Mouse (Mus musculus): Measurements from ENCODE around the gene Abhd6.
A peak's percentile ranks its signal among the peaks of the same experiment; 100 is the strongest.

Gene Abhd6

DNA sequence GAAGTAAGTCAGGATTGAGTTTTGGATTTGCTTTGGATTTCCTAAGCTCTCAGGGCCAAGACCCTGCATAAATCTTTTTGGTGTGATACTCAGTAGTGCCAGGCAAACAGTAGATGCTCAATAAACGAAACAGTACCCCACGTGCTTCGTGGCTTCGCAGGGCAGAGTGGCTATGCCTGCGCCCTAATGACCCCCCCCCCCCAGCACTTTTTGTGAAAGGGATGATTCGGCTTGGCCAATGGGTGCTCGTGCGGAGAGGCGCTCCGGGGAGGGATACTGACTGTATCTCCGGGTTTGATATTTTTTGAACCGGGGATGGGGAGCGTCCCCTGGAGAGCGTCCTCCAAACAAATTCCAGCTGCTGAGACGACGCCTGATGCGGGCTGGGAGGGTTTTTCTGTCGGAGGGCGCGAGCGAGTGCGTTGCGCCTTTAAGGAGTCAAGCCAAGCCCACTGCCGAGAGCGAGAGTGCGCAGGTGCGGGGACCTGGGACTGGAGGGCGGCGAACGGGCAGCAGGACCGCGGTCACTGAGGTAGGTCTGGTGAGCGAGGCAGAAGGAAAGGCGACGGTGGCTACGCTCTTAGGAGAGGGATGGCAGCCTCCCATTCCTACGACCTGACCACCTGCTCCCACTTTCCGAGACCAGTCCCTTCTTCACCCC lies at the start of gene Abhd6:
TSS of gene Abhd6 (plus strand) at position 471 of the 661 bp plus-strand sequence.
- no peak for DNase-seq (ENCODE audit: low spot score)

GRCm38 (mm10) chr14:7954071-7954471 lies 48.6 kb upstream of the Abhd6 start:
- no peak for DNase-seq (ENCODE audit: low spot score)

DNA sequence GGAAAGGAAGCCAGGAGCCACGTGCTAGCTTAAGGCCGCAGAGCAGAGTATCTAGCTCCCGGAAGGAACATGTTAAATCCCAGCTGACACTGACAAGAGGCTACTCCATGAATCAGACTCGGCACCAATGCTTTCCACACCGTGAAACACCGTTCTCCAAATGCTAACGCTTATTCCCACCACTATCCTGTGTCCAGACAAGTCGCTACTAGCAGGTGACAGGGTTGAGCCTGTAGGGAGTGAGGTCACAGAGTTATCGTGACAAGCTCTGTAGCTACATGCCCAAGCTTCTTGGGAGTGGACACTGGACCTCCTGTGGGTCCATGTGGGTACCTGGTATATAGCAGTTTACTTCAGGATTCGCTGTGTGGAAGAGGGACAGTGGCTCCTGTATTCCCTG lies 46.3 kb upstream of the Abhd6 start:
- DNase-seq (ENCODE audit: low spot score) = no peak

DNA sequence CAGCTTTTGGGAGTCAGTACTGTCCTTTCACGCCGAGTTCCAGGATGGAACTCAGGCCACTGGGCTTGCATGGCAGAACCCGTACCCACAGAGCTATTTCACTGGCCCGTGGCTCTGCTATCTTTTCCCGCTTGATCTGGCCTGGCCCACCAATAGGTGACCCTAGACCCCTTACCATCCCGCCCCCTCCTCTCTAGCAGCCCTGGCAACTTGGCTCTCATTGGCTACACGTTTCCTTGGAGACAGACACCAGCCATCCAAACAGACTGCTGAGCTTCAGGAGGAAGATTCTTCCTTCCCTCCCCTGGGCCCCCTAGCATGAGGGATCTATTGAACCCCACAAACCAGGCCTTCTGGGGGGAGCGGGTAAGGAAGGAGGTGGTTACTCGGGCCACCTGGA lies 45.7 kb upstream of the Abhd6 start, which contains the start of gene Gm45521:
TSS of gene Gm45521 (plus strand) at position 240 of the 400 bp plus-strand sequence.
- DNase-seq (ENCODE audit: low spot score) = no peak

DNA sequence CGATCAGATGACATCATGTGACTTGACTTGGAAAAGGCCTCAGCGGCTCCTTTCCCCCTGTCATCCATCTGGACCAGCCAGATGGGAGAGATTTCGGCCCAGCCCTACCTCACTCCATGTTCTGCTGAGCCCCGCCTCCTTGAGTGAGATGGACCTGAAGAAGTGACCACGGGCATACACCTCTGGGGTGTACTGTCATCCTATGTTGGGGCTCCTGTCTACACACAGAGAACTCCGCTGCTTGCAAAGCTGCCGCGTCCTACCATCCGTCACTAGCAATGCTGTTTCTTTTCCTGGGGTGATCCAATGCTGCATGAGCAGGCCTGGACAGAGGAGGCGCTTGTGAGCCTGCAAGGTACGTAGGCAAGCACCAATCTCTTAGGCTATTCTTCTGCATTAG lies 42.1 kb upstream of the Abhd6 start:
- no peak for DNase-seq (ENCODE audit: low spot score)

- no peak for DNase-seq (ENCODE audit: low spot score)
Measured at GRCm38 (mm10) chr14:7961714-7962113, 41.0 kb upstream of the Abhd6 start.

DNA sequence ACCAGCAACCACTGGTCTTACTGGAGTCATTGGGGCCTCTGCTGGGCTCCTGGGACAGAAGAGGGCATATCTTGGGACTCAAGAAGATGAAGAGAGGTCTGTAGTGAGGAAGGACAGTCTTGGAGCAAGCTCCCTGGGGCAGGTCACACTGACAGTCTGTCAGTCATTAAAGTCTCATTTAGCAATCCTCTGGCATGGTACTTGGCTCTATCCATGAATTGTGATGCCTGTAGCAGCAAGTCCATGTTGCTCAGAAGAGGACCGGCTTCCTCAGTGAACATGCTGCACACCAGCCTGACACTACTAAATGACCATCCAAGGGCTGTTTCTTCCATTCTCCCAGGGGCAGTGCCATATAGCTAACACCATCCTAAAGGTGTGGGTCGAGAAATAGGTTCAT lies 40.1 kb upstream of the Abhd6 start:
- DNase-seq (ENCODE audit: low spot score) = no peak

DNA sequence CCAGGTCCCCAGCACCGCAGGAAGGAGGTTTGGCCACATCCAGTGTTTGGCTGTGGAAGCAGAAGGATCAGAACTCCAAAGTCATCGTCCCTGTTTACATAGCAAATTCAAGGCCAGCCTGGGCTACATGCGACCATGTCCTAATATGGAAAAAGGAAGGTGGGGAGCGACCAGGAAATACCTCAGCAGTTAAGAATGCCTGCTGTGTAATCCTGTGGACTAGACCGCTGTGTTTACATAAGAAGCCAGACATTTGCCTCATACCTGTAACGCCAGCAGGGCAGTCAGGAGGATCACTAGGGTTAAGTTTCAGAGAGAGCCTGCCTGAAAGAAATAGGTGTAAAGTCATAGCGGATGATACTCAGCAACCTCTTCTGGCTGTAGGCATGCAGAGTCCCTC lies 39.5 kb upstream of the Abhd6 start:
- no peak for DNase-seq (ENCODE audit: low spot score)

- peak; percentile 38 for DNase-seq (ENCODE audit: low spot score)
Measured at GRCm38 (mm10) chr14:7964219-7964889, 38.3 kb upstream of the Abhd6 start.

- DNase-seq (ENCODE audit: low spot score) = no peak
Measured at GRCm38 (mm10) chr14:7971889-7972493, 30.7 kb upstream of the Abhd6 start.

DNA sequence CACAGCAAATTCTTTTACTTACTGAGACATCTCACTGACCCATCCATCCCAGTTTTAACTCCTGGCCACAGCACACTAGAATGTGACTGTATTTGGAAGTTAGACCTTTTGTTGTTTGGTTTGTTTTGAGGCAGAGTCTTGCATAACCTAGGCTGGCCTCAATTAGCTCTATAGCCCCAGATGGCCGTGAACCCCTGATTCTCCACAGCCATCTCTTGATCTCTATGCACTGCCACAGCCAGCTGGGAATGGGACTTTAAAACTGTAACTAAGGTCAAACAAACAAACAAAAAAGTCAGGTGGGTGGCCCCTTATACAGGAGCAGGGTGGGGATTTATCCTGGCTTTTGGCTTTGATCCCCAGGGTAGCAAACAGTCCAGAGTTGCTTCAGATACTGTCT lies 28.1 kb upstream of the Abhd6 start:
- no peak for DNase-seq (ENCODE audit: low spot score)

DNA sequence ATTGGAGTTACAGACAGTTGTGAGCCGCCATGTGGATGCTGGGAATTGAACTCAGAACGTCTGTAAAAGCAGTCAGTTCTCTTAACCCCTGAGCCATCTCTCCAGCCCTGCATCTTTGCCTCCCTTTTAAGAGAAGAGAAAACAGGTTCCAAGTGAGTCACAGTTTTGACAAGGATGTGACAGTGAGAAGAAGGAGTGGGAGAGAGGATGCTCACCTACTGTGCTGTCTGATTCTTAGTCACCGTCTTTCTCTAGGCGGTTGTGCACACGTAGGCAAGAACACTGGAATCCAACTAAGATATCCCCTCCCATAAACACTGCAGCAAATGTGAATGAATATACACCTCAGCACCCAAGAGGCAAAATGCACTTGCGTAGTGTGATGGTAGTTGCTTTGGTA lies 27.5 kb upstream of the Abhd6 start:
- no peak for DNase-seq (ENCODE audit: low spot score)

DNA sequence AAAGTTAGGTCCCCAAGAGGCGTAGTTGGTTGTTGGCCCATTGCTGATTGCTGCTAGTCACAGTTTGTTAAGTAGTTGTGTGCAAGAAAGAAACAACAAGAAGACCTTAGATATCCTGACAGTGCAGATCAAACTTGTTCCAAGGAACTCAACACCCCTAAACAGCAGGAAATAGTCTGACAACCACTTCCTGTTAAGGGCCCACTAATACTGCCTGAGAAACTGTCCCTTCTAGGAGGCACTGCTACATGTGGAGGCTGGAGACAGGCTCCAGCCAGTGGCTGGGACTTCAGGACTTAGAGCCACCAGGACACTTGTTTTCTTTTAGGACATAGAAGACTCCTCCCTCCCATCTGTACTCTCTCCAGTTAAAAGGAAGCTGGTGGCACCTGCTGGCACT lies 25.2 kb upstream of the Abhd6 start:
- DNase-seq (ENCODE audit: low spot score) = no peak

DNA sequence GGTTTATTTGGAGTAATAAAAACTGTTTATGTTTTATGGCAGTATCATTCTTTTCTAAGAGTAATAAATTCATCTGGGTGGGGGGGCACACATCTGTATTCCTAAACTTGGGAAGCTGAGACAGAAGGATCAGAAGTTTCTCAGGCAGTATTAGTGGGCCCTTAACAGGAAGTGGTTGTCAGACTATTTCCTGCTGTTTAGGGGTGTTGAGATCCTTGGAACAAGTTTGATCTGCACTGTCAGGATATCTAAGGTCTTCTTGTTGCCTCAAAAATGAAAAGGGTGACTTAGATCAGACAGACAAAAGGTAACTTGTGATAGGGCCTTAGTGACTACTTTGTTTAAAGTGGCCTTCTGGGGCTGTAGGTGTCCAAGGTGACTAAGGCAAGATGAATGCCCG lies 24.5 kb upstream of the Abhd6 start:
- DNase-seq (ENCODE audit: low spot score) = no peak

GRCm38 (mm10) chr14:7981226-7981625 lies 21.5 kb upstream of the Abhd6 start:
- no peak for DNase-seq (ENCODE audit: low spot score)

DNA sequence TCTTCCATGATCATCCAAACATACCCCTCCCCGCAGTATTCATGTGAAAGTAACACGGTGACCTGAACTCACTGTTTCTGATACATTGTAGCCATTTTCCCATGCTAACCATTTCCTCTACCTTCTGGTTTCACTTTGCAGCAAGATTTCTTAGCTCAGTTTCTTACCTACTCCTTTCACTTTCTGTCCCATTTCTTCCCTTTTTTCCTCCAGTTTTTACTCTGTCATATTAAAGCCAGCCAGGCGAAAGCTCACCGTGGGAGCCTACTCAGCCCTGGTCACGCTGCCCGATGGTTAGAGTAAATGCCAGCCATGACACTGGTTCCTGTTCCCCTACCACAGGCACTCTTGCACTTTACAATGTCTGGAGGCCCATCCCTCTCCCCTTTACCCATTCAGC lies 15.8 kb upstream of the Abhd6 start:
- DNase-seq (ENCODE audit: low spot score) = no peak

DNA sequence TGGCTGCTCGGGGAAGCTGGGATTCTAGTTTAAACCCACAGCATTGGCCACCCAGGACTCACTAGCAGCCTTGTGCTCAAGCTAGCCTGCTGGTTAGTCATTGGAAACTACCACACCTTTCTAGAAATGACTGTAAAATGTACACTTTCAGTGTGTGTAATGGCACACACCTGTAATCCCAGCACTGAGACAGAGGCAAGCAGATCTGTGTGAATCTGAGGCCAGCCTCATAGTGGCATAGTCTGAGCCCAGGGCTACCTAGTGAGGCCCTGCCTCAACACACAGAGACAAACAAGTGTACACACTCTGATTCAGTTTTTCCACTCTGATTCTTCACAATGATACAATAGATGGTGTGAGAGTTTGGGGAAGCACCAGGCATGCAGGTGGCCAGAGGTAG lies 13.3 kb upstream of the Abhd6 start:
- no peak for DNase-seq (ENCODE audit: low spot score)

GRCm38 (mm10) chr14:7989961-7990360 lies 12.7 kb upstream of the Abhd6 start:
- no peak for DNase-seq (ENCODE audit: low spot score)

DNA sequence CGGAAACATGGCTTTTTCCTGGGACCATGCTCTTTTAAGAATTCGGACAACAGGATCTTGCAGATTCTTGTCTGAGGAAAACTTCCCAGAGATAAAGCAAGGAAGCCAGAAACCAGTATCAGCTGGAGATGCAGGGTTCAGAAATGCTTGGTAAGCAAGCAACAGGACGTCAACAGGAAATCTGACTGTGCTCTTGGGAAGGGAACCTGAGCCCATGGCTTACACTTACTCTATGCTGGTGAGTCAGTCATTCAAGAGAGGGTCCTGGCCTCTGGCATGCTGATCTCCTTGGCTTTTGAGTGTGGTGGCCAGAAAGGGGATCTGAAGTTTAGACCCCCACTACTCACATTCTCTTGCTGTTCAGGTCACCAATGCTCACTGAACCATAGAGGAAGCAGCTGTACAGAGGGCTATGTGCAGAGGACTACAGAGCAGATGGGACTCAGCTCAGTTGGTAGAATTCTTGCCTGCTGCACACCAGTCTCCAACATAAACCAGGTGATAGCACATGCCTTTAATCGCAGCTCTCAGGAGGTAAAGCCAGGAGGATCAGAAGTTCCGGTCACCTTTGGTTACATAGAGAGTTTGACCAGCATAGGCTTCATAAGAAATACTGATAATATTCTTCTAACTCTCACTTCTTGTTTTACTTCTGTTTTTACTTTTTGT lies 11.5 kb upstream of the Abhd6 start:
- no peak for DNase-seq (ENCODE audit: low spot score)

- no peak for DNase-seq (ENCODE audit: low spot score)
Measured at GRCm38 (mm10) chr14:7992158-7992557, 10.5 kb upstream of the Abhd6 start.

- DNase-seq (ENCODE audit: low spot score) = no peak
Measured at GRCm38 (mm10) chr14:7994271-7994767, 8.4 kb upstream of the Abhd6 start, which contains the start of gene Dnase1l3. TSS of gene Dnase1l3 (minus strand) at chr14:7994573.

- DNase-seq (ENCODE audit: low spot score) = peak; percentile 70
Measured at GRCm38 (mm10) chr14:7997255-7997696, 5.4 kb upstream of the Abhd6 start.

- DNase-seq (ENCODE audit: low spot score) = no peak
Measured at GRCm38 (mm10) chr14:7999030-7999429, 3.7 kb upstream of the Abhd6 start.

Data from c-Kit-positive CD71-positive TER-119-positive erythroid progenitor cells, embryonic 14.5 days (primary cell).